Mouse (Mus musculus) olfactory bulb, adult 2 months (tissue): Measurements from ENCODE around the gene Slc9b2.

Experiments used
- CTCF ChIP-seq: fragments of 200-500 bp; IDR thresholded peaks from 2 replicates; pipeline ENCODE4 v1.5.1; 2012; ENCODE audit warnings: low read depth, mild to moderate bottlenecking, low read length, moderate library complexity; ENCODE audit not compliant: insufficient read depth
- POLR2A ChIP-seq: fragments of 200-500 bp; IDR thresholded peaks from 2 replicates; pipeline ENCODE4 v1.6.1; 2012; ENCODE audit warnings: mild to moderate bottlenecking, low read depth, low read length, moderate library complexity; ENCODE audit not compliant: insufficient read depth

DNA sequence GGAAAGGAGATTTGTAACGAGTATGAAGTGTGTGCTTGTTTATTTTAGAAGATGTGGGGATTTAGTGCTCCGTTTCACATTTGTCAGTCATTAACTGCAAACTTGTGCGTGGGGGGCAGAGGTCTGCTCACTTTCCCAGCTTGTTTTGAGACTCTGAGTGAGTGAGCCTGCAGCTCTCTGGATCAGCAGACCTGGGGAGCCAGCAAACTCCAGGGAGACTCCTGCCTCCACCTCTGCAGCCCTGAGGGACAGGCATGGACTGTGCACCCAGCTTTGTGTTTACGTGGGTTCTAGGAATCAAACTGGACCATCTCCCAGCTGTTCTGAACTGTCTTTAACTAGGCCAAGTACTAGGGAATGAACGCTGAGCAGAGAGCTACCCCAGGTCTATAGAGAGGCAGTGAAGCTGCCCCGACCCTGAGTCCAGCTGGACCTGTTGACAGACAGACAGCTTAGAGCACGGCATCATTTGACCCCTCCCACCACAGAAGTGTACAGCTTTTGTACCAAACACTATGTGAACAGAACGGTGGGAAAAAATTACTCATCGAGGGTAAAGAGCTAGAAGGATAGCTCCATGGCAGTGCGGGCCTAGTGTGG is 38.0 kb upstream of the Slc9b2 start:
- TF ChIP-seq CTCF (no peak), POLR2A (no peak)
